ENCODE assay signal across 14 mouse cellular contexts in the genomic region with DNA sequence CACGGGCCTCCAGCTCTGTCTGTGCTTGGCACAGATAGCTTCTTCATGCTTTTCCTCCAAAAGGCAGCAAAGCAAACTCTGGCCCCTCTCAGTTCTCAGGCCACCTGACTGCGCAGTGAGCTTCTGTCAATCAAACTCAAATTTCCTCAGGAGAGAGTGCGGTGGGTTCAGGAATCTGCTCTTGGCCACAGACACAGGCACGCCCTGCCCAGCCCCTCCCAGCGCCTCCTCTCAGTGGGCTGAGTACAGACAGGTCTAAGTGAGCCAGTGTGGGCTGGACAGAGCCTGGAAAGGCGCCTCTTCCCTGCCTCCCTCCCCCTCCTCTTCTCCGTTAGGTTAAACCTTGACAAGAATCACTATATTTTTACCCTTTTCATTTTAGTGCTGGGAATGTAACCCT.
"Had no signal": no experiment of that assay in that cellular context is flagged by ENCODE, and none has a peak within 500 bp of the region (broad histone marks: within the 10 kb centered on the region; RNA-seq: fewer than 3 reads in every experiment).

No protein-coding gene starts in this region.

- DNase-seq: kidney, postnatal 10 days; kidney, postnatal 4 days; left cerebral cortex, postnatal 4 days; lung, embryonic 14.5 days; lung, postnatal 10 days; lung, postnatal 4 days; right cerebral cortex, postnatal 25 days; thymus, postnatal 4 days had no signal

- H3K9ac ChIP-seq: limb, embryonic 13.5 days; liver, embryonic 15.5 days; lung, embryonic 14.5 days; midbrain, embryonic 15.5 days; neural tube, embryonic 13.5 days had no signal

- ATAC-seq: midbrain, embryonic 15.5 days had no signal

- H3K4me3 ChIP-seq: limb, embryonic 13.5 days; liver, embryonic 15.5 days; midbrain, embryonic 10.5 days; midbrain, embryonic 15.5 days; neural tube, embryonic 13.5 days had no signal

- H3K9me3 ChIP-seq: limb, embryonic 13.5 days; liver, embryonic 15.5 days; midbrain, embryonic 10.5 days; midbrain, embryonic 15.5 days; neural tube, embryonic 13.5 days had no signal

- H3K27me3 ChIP-seq: limb, embryonic 13.5 days; liver, embryonic 15.5 days; midbrain, embryonic 15.5 days; neural tube, embryonic 13.5 days had no signal

- H3K4me2 ChIP-seq: limb, embryonic 13.5 days; liver, embryonic 15.5 days; lung, embryonic 14.5 days; midbrain, embryonic 15.5 days; neural tube, embryonic 13.5 days had no signal

- H3K27ac ChIP-seq: limb, embryonic 13.5 days; liver, embryonic 15.5 days; midbrain, embryonic 10.5 days; midbrain, embryonic 15.5 days; neural tube, embryonic 13.5 days; stomach, postnatal 0 days had no signal
